Comparison of ENCODE assay signal across 12 mouse cellular contexts in genomic region chr2:6869956-6870710, GRCm38 (mm10).
DNase-seq lines count a peak whose midpoint lies in the region; ATAC-seq and TF ChIP-seq lines count a peak whose summit lies in the region.
"Had no signal": no experiment of that assay in that cellular context is flagged by ENCODE, and none has a peak within 500 bp of the region (broad histone marks: within the 10 kb centered on the region; RNA-seq: fewer than 3 reads in every experiment).

No protein-coding gene starts in this region.

- H3K9ac ChIP-seq in intestine, embryonic 14.5 days (ENCODE audit: low read length) = no peak overlapping the region
- no peak overlapping the region for H3K9ac ChIP-seq in intestine, embryonic 16.5 days (ENCODE audit: low read depth, low read length)
- peak overlapping the region; percentile 99 for H3K9ac ChIP-seq in forebrain, postnatal 0 days
- H3K9ac ChIP-seq in midbrain, postnatal 0 days (replicated peaks; ENCODE audit: low read length, poor library complexity, severe bottlenecking) = peak overlapping the region; percentile 95

- ATAC-seq in intestine, embryonic 14.5 days (replicated peaks; ENCODE audit: low FRiP score, low TSS enrichment, low read depth) = no peak
- ATAC-seq in intestine, embryonic 16.5 days = no peak
- no peak for ATAC-seq in forebrain, postnatal 0 days
- no peak for ATAC-seq in midbrain, postnatal 0 days (ENCODE audit: low FRiP score)
- no peak for ATAC-seq in activated CD4-positive, CD25-positive, alpha-beta regulatory T cell, adult 4 months

- WGBS in intestine, embryonic 14.5 days = 58% methylated on average over 9 of the region's 9 CpGs
- WGBS in intestine, embryonic 16.5 days = 56% methylated on average over 9 of the region's 9 CpGs
- 76% methylated on average over 9 of the region's 9 CpGs for WGBS in embryonic facial prominence, embryonic 10.5 days
- WGBS in forebrain, postnatal 0 days = 14% methylated on average over 9 of the region's 9 CpGs
- WGBS in midbrain, postnatal 0 days = 39% methylated on average over 9 of the region's 9 CpGs

- no peak for DNase-seq in intestine, embryonic 14.5 days (ENCODE audit: low spot score)
- no peak for DNase-seq in embryonic facial prominence, embryonic 10.5 days (ENCODE audit: low spot score)
- peak; percentile 73 for DNase-seq in forebrain, postnatal 0 days
- no peak for DNase-seq in midbrain, postnatal 0 days (ENCODE audit: low spot score)
- DNase-seq in adrenal gland, adult 2 months = no peak
- DNase-seq: adrenal gland, adult 8-10 months; cerebellum, postnatal 25 days; kidney, adult 8-10 months; right cerebral cortex, postnatal 25 days; thymus, adult 18-20 months had no signal

- no peak overlapping the region for H3K27ac ChIP-seq in intestine, embryonic 14.5 days (ENCODE audit: low read depth)
- no peak overlapping the region for H3K27ac ChIP-seq in intestine, embryonic 16.5 days (ENCODE audit: low read length)
- H3K27ac ChIP-seq in embryonic facial prominence, embryonic 10.5 days (replicated peaks) = no peak overlapping the region
- peak overlapping the region; percentile 100 for H3K27ac ChIP-seq in forebrain, postnatal 0 days (ENCODE audit: low read depth, low read length)
- H3K27ac ChIP-seq in midbrain, postnatal 0 days (ENCODE audit: low read depth, low read length) = no peak overlapping the region

- H3K4me1 ChIP-seq in intestine, embryonic 14.5 days (replicated peaks; ENCODE audit: control insufficient read depth, insufficient read depth, low read length) = no peaks in the 10 kb centered on the region
- H3K4me1 ChIP-seq in intestine, embryonic 16.5 days (ENCODE audit: control insufficient read depth, insufficient read depth, low read length) = 0 out of 2 replicates have a peak, but pooled peaks cover 2% of the 10 kb centered on the region
- peaks cover 35% of the 10 kb centered on the region for H3K4me1 ChIP-seq in embryonic facial prominence, embryonic 10.5 days
- H3K4me1 ChIP-seq in forebrain, postnatal 0 days (ENCODE audit: insufficient read depth) = peaks cover 17% of the 10 kb centered on the region
- H3K4me1 ChIP-seq in midbrain, postnatal 0 days (ENCODE audit: insufficient read depth, low read length) = peaks cover 6% of the 10 kb centered on the region; the same call in 1 of the 2 replicates

- no peaks in the 10 kb centered on the region for H3K9me3 ChIP-seq in intestine, embryonic 14.5 days (ENCODE audit: control insufficient read depth, low read length)
- H3K9me3 ChIP-seq in intestine, embryonic 16.5 days (ENCODE audit: control insufficient read depth, low read length) = no peaks in the 10 kb centered on the region
- no peaks in the 10 kb centered on the region for H3K9me3 ChIP-seq in embryonic facial prominence, embryonic 10.5 days
- no peaks in the 10 kb centered on the region for H3K9me3 ChIP-seq in forebrain, postnatal 0 days (ENCODE audit: low read length)
- no peaks in the 10 kb centered on the region for H3K9me3 ChIP-seq in midbrain, postnatal 0 days (ENCODE audit: low read length)

- H3K27me3 ChIP-seq in intestine, embryonic 14.5 days (replicated peaks; ENCODE audit: control insufficient read depth, insufficient read depth, low read length) = peaks cover 36% of the 10 kb centered on the region
- H3K27me3 ChIP-seq in intestine, embryonic 16.5 days (replicated peaks; ENCODE audit: control insufficient read depth, insufficient read depth, low read length) = no peaks in the 10 kb centered on the region
- peaks cover 52% of the 10 kb centered on the region for H3K27me3 ChIP-seq in embryonic facial prominence, embryonic 10.5 days (replicated peaks; ENCODE audit: low read depth, poor library complexity, severe bottlenecking)
- H3K27me3 ChIP-seq in forebrain, postnatal 0 days (ENCODE audit: insufficient read depth, low read length) = no peaks in the 10 kb centered on the region
- no peaks in the 10 kb centered on the region for H3K27me3 ChIP-seq in midbrain, postnatal 0 days (ENCODE audit: insufficient read depth, low read length)

- H3K4me3 ChIP-seq in intestine, embryonic 14.5 days (ENCODE audit: low read depth, low read length) = peak overlapping the region; percentile 4; the same call in 1 of the 2 replicates
- no peak overlapping the region for H3K4me3 ChIP-seq in intestine, embryonic 16.5 days (ENCODE audit: low read length)
- 0 out of 2 replicates have a peak overlapping the region, but pooled peaks have one; percentile 2 for H3K4me3 ChIP-seq in embryonic facial prominence, embryonic 10.5 days
- peak overlapping the region; percentile 87 for H3K4me3 ChIP-seq in forebrain, postnatal 0 days (ENCODE audit: low read depth, low read length)
- peak overlapping the region; percentile 96 for H3K4me3 ChIP-seq in midbrain, postnatal 0 days (ENCODE audit: low read depth, low read length)

- H3K4me2 ChIP-seq in intestine, embryonic 14.5 days (ENCODE audit: low read length) = 0 out of 2 replicates have a peak overlapping the region, but pooled peaks have one; percentile 81
- no peak overlapping the region for H3K4me2 ChIP-seq in intestine, embryonic 16.5 days (ENCODE audit: low read depth, low read length)
- H3K4me2 ChIP-seq in forebrain, postnatal 0 days (ENCODE audit: low read depth) = peak overlapping the region; percentile 88
- peak overlapping the region; percentile 96 for H3K4me2 ChIP-seq in midbrain, postnatal 0 days (ENCODE audit: low read depth, low read length, poor library complexity, severe bottlenecking)

- H3K36me3 ChIP-seq in intestine, embryonic 14.5 days (ENCODE audit: control insufficient read depth, insufficient read depth, low read length) = no peaks in the 10 kb centered on the region
- no peaks in the 10 kb centered on the region for H3K36me3 ChIP-seq in intestine, embryonic 16.5 days (ENCODE audit: control insufficient read depth, insufficient read depth, low read length)
- no peaks in the 10 kb centered on the region for H3K36me3 ChIP-seq in embryonic facial prominence, embryonic 10.5 days (replicated peaks)
- no peaks in the 10 kb centered on the region for H3K36me3 ChIP-seq in forebrain, postnatal 0 days (ENCODE audit: insufficient read depth)
- H3K36me3 ChIP-seq in midbrain, postnatal 0 days (ENCODE audit: insufficient read depth, low read length) = no peaks in the 10 kb centered on the region

- TF ChIP-seq CTCF in forebrain, postnatal 0 days (IDR thresholded peaks at IDR 0.05; ENCODE audit: low read depth) = no peak
- no peak for TF ChIP-seq CTCF in midbrain, postnatal 0 days (IDR thresholded peaks at IDR 0.05)

Comparison
In these comparisons a context has a peak if more than half of its experiments do, and no peak if none do; other contexts are left out.
1. H3K9ac ChIP-seq: peak in forebrain, postnatal 0 days (single experiment) and midbrain, postnatal 0 days (single experiment); none in intestine, embryonic 14.5 days (single experiment) and intestine, embryonic 16.5 days (single experiment).